Mouse (Mus musculus): ENCODE measurements around the gene Ikbke.

The Ikbke gene

DNA sequence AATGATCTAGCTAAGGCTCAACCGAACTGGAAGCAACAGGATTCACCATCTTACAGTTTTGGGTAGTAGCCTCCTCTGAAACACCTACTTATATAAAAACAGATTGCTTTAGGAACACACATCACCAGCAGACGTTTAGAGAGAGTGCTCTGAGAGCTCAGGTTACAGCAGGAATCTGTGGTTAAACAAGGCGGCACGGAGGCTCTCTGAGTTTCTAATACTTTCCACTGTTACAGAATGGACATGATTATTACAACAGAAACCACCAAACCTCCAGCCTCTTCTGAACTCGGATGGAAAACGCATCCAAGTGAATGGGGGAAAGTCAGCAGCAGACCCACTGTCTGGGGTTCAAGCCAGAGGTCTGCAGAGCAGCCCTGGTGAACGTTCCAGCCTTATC, 43.3 kb downstream of the Ikbke start:
- DNase-seq = no peak

DNA sequence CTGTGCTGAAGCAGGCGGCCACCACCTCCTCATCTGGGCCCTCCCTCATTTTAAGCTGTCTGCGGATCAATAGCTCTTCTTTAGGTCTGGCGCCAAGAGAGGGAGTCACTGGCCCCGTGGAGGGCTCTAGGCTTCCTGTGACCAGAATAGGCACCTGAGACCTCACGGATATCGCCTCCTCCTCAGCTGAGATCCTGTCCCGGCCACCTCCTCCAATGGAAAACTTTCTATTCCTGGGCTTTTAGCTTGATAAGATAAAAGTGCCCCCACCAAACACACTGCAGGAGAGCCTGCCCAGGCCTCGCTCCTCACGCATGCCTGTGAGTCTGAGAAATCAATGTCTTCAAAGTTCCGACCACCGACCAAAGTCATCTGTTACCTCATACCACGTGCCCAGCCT, 45.9 kb downstream of the Ikbke start:
- DNase-seq = no peak

DNA sequence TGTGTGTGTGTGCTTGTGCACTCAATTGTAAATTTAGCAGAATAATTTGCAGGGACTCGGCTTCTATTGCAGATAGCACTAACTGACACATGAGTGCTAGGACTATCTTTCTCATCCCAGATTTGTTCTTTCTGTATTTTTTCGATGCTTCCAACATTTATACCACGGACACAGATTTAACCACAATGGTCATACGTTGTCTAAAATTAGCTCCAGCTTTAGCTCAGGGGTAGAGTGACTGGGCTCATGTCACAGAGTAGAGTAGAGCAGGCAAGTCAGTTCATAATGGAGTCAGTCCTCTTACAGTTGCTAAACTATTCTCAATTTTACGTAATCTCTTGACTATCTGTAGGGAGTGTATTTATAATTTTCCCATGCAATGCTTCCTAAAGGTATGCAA, 50.7 kb downstream of the Ikbke start:
- no peak for DNase-seq

DNA sequence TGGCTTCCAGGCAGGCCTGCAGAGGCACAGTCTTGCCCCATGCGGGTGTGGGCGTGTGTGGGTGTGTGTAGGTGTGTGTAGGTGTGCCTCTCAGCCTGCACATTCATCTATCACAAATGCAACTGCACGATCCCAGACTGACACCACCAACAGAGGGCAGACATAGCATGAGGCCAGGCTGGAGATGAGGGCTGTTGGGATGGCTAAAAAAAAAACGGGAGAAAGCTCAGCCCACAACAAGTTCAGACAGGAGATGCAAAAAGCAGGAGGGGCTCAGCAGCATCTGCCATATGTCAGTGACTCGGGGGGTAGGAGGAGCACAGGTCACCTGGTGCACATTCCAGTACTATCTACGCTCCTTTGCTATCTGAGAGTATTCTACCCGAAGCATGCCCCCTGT, 51.2 kb downstream of the Ikbke start:
- DNase-seq = no peak

DNA sequence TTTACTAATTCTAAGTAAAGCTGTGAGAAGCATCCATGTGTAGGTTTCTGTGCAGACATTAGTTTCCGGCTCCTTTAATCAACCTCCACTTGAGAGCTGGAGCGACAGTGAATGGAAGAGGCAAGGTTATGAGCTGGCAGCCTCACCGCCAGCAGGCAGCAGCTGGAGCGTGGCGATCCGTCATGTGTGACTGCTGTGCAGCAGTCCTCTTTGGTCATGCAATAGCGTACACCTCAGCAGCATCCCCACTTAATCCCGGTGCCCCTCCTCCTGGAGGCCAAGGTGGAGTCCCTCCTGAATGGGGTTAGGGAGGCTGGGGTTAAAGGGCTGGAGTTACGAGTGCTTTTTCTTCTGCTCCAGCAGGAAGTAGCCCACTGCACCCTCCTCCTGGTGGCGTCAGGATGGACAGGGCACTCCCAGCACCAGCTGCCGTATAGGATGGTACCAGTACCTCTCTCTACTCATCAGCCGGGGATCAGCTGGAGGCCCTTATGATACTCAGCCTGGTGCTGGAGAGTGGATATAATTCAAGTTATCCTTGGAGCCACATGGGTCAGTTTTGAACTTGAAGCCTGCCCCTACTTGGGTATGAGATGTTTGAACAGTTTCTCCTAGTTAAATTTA, 54.4 kb downstream of the Ikbke start:
- DNase-seq = no peak

DNA sequence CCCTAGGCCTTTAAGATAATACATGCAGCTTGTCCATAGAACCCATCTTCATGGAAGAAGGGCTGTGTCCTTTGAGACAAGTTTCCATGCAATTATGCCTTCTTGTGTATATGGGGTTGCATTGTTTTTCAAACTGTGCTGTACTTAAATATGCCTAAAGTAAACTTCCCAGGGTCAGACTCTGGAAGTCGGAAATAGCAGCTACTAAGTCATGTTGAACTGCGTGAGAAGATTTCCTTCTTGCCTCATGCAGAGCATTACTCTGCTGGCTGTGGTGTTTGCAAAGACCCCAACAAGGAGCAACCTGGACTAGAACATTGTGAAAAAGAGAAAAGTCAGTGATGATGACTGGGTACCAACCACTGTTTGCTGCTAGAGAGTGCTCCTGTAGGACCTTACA, 56.1 kb downstream of the Ikbke start:
- DNase-seq = no peak

DNA sequence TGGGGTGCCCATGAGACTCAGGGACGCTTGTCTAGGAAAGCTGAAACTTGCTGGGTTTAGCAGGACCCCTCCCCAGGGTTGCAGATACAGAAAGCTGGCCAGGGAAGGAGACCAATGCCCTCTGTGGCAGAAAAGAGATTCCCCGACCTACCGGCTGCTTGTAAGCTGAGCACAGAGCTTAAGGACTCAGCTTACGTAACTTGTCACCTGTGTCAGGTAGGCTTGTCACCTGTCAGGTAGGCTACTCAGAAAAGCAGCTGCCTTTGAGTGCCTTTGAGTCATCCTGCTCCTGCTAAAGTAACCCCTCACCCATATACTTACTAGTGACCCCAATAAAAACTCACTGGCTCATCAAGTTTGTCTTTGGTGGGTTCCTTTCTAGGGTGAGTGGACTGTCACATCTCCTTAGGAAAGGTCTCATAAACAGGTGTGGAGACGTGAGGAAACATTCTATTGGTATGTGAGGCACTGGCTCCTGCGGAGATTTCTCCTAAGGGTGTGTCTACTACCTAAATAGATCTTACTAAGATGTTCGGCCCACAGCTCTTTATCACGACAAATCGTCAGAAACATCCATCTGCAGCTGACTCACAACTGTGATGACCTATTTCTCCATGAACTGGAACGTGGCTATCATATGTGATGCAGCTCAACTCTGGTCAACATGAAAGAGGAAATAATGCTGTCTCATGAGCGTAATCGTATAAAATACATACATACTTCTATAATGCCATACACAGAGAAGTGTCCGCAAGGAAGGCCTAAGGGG, 57.4 kb downstream of the Ikbke start:
- DNase-seq = no peak

DNA sequence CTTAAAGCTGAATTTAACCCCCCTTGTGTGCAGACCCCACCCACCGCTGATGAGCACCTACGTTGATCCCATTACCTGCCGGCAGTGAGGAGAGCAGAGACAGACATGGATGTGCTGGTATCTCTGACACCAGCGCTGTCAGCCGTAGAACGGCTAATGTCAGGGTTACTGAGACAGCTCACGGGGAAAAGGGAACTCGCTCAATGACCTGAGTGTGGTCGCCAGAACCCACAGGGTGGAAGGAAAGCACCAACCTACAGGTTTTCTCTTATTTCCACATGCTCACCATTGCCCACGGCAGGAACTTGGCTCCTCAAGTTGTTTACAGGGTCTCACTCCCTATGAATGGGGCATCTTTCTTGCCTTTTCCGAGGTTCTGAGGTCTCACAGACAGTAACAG, 60.5 kb downstream of the Ikbke start:
- no peak for DNase-seq

DNA sequence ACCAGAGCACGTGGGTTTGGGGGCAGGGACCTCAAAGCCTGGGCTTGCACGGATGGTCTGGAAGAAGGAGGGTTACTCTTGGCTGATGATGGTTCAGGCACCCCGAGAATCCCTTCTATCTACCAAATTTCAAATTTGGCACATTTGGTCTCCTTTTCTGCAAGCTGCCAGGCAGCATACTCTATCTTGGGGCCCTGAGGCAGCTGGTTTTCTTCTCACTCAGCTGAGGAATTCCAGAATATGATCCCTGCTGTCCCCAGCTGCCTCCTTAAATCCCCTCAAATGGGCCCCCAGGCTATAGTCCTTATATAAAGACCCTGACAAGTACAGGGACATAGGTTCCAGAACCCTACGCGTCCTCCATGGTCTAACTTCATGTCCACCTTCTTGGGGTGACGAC, 66.0 kb downstream of the Ikbke start:
- DNase-seq = peak; percentile 34

DNA sequence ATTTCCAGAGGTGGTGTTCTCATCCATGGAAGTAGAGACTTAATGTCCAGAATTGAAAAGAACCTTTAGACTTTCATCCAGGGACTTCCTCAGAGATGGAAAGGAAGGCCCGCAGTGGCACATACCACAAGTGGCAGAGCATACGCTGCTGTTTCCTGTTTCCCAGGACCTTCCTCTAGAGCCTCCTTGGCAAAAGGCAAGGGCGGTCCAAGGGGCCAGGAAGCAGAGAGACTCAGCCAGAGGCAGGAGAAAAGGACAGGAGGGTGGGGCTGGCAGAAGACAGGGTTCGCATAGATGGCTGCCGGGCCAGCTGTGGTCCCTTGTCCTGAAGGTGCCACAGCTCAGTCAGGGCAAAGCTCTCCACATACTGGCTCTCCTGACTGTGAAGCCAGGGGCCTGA, 66.5 kb downstream of the Ikbke start:
- peak; percentile 50 for DNase-seq

DNA sequence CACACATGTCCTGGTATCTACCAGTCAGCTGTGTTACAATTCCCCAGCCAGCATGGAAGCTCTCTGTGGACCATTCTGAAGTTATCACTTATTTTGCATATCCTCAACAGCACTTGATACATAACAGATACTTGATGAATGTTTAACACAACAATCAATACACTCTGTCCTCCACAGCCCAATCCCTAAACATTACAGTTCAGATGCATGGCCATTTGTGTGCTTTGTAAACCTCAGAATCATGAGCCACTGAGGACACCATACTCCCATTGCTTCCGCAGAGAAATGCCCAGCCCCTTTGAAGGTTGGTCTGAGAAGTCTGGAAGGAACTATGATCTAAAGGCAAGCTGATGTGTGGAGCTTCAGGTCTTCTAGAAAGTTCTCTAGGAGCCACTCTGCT, 67.8 kb downstream of the Ikbke start:
- no peak for DNase-seq

DNA sequence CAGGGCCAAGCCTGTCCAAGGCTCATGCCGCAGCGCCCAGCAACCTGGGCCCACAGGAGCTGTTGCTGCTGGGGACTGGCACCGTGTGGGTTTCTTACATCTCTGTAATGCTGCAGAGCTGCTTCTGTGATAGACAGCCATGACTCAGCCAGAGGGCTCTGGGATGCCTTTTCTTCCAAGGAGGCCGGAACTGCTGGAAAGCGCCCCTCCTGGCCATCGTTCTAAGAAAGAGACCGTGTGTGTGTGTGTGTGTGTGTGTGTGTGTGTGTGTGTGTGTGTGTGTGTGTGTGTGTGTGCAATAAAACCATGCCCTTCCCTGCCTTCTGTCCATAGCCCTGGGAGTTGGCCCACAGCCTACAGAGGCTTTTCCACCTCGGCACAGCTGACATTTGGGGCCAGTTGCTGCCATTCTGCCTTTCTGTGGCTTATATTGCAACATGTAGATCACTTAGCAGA, 69.4 kb downstream of the Ikbke start:
- DNase-seq = peak; percentile 52

DNA sequence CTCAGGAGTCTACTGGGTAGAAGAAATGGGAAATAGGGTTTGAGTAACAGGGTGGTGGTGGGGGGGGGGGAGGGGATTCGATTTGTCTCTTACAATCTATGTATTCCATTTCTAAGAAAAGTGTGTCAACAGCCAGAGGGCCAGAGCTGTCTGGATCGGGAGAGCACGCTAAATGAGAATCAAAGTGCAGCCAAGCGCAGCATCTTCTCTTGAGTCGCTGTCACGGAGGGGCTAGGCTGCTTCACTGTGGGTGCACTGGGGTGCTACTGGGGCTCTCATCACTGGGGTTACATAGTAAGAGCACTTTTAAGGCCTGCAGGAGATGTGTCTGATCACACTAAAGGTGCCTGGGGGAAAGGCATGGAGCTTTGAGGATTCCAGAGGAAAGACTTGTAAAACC, 70.6 kb downstream of the Ikbke start:
- DNase-seq = no peak

DNA sequence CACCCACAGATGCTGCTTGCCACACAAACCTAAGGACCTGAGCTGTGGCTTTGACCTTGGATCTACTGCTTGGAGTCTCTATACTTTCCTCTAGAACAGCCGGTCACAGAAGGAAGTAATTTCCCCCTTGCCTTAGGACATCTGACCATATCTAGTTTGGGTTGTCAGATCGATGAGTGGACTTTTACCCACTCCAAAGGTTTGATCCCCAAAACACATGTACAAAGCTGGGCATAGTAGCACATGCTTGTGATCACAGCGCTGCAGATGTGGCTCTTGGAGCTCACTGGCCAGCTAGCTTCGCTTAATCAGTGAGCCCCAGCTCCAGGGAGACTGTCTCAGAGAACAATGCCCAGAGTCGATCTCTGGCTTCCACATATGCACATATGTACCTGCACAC, 71.3 kb downstream of the Ikbke start:
- DNase-seq = no peak

DNA sequence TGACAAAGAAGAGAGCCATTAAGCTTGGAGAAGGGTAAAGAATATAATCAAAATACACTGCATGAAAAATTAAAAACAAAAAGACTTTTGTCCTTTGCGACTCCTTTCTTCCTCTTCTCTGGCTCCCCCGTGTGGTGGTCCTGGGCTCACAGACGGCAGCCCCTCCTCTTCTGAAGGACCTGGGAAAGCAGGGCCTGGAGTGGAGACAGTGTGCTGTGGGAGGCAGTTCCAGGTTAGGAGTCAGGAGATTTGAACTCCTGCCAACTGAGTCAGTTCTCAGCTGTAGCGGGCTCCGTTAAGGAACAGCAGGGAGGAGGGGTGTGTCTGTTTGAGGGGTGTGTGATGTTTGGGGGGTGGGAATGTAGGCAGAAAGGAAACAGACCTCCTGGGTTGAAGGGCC, 71.9 kb downstream of the Ikbke start:
- DNase-seq = peak; percentile 90

DNA sequence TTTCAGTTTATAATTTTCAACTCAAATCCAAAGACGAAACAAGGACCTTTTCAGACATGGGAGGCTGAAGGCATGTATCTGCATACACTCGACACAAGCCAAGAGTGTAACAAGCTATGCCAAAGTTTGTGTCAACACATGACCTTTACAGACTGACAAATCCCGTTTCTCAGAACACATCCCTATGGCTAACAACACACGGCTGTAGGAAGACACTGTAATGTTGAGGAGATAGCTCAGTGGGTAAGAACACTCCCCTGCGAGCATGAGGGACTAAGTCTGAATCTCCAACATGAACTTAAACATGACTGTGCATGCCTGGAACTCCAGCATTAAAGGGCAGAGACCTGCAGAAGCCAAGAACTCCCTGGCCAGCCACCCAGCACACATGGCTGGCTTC, 73.1 kb downstream of the Ikbke start:
- DNase-seq = no peak

DNA sequence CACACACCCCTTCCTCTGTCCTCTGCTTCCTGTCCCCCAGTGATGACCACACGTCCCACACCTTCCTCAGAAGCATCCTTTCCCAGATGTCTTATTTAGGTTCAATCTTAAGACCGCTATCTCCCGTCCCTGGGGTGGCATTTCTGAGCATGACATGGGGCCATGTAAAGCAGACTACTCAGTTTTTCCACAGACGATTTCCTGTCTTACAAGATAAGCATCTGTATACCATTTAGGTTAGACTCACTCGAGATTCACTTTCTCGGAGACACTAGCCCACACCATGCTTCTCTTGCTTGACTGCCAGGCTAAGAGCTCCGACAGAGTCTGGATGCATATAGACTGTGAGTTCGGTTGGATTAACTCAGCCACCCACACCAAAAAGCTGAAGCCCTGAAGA, 74.9 kb downstream of the Ikbke start:
- no peak for DNase-seq
